Comparison of ENCODE assay signal across 16 mouse cellular contexts in genomic region chr7:121257466-121257865, GRCm38 (mm10).
"Had no signal": no experiment of that assay in that cellular context is flagged by ENCODE, and none has a peak within 500 bp of the region (broad histone marks: within the 10 kb centered on the region; RNA-seq: fewer than 3 reads in every experiment).

No protein-coding gene starts in this region.

- DNase-seq: liver, postnatal 0 days; lung, adult 2 months; lung, postnatal 14 days; lung, postnatal 36 days; right cerebral cortex, postnatal 14 days; thymus, adult 2 months; thymus, postnatal 25 days; thymus, postnatal 4 days had no signal

- H3K36me3 ChIP-seq: lung, embryonic 15.5 days; midbrain, embryonic 13.5 days; midbrain, embryonic 15.5 days; neural tube, embryonic 12.5 days; stomach, embryonic 15.5 days had no signal

- H3K4me3 ChIP-seq: lung, embryonic 15.5 days; megakaryocyte, embryonic 14.5 days; midbrain, embryonic 13.5 days; midbrain, embryonic 15.5 days; neural tube, embryonic 12.5 days; stomach, embryonic 15.5 days had no signal

- H3K27ac ChIP-seq: lung, embryonic 15.5 days; macrophage; midbrain, embryonic 13.5 days; midbrain, embryonic 15.5 days; neural tube, embryonic 12.5 days; stomach, embryonic 15.5 days; stomach, postnatal 0 days had no signal

- H3K4me1 ChIP-seq: lung, embryonic 15.5 days; megakaryocyte, embryonic 14.5 days; midbrain, embryonic 13.5 days; midbrain, embryonic 15.5 days; neural tube, embryonic 12.5 days; stomach, embryonic 15.5 days had no signal

- H3K27me3 ChIP-seq: lung, embryonic 15.5 days; midbrain, embryonic 15.5 days; neural tube, embryonic 12.5 days; stomach, embryonic 15.5 days had no signal
